Mouse (Mus musculus): ENCODE results near the gene Crcp. TPM values are rescaled to one million over a fixed set of nuclear protein-coding genes. Genes with fewer than 3 reads are reported as not detected.

Gene Crcp
- total RNA-seq (2015) (39.3 and 40.3 TPM in 2 replicates), total RNA-seq (2017) (36.6 and 62.7 TPM in 2 replicates)

- peak; percentile 85 for ATAC-seq (replicated peaks; ENCODE audit: poor library complexity)
Observed at GRCm38 (mm10) chr5:130029142-130029897, at the start of gene Crcp, which contains the start of gene Asl. TSS of gene Crcp (plus strand) at chr5:130029290. TSS of gene Asl (minus strand) at chr5:130029247.

- peak; percentile 30; the same call in 1 of the 2 replicates for ATAC-seq (replicated peaks; ENCODE audit: poor library complexity)
Observed at GRCm38 (mm10) chr5:129980216-129980615, 48.9 kb upstream of the Crcp start.

GRCm38 (mm10) chr5:129989376-129989775 lies 39.7 kb upstream of the Crcp start:
- ATAC-seq (replicated peaks; ENCODE audit: poor library complexity), result no peak

GRCm38 (mm10) chr5:129991898-129992297 lies 37.2 kb upstream of the Crcp start:
- ATAC-seq (replicated peaks; ENCODE audit: poor library complexity), result peak; percentile 94

GRCm38 (mm10) chr5:129993374-129993773 lies 35.7 kb upstream of the Crcp start:
- ATAC-seq (replicated peaks; ENCODE audit: poor library complexity), result no peak

- ATAC-seq (replicated peaks; ENCODE audit: poor library complexity), result no peak
Observed at GRCm38 (mm10) chr5:129994989-129995388, 34.1 kb upstream of the Crcp start.

GRCm38 (mm10) chr5:129997700-129998099 lies 31.4 kb upstream of the Crcp start:
- no peak for ATAC-seq (replicated peaks; ENCODE audit: poor library complexity)

- peak; percentile 41 for ATAC-seq (replicated peaks; ENCODE audit: poor library complexity)
Observed at GRCm38 (mm10) chr5:129999097-129999496, 30.0 kb upstream of the Crcp start.

GRCm38 (mm10) chr5:130000735-130001134 lies 28.4 kb upstream of the Crcp start:
- ATAC-seq (replicated peaks; ENCODE audit: poor library complexity), result peak; percentile 21

GRCm38 (mm10) chr5:130001356-130001987 lies 27.6 kb upstream of the Crcp start:
- peak; percentile 30 for ATAC-seq (replicated peaks; ENCODE audit: poor library complexity)

GRCm38 (mm10) chr5:130002301-130003146 lies 26.6 kb upstream of the Crcp start, which contains the start of gene Gusb:
TSS of gene Gusb (minus strand) at chr5:130003049.
- ATAC-seq (replicated peaks; ENCODE audit: poor library complexity), result peak; percentile 71

GRCm38 (mm10) chr5:130003229-130003628 lies 25.9 kb upstream of the Crcp start:
- no peak for ATAC-seq (replicated peaks; ENCODE audit: poor library complexity)

GRCm38 (mm10) chr5:130007344-130007743 lies 21.7 kb upstream of the Crcp start:
- ATAC-seq (replicated peaks; ENCODE audit: poor library complexity), result no peak; the same call in 1 of the 2 replicates

- ATAC-seq (replicated peaks; ENCODE audit: poor library complexity), result no peak
Observed at GRCm38 (mm10) chr5:130008034-130008590, 21.0 kb upstream of the Crcp start.

- no peak for ATAC-seq (replicated peaks; ENCODE audit: poor library complexity)
Observed at GRCm38 (mm10) chr5:130009784-130010183, 19.3 kb upstream of the Crcp start.

GRCm38 (mm10) chr5:130010961-130011360 lies 18.1 kb upstream of the Crcp start:
- ATAC-seq (replicated peaks; ENCODE audit: poor library complexity), result peak; percentile 55; the same call in 1 of the 2 replicates

- ATAC-seq (replicated peaks; ENCODE audit: poor library complexity), result no peak
Observed at GRCm38 (mm10) chr5:130015104-130015503, 14.0 kb upstream of the Crcp start.

GRCm38 (mm10) chr5:130019461-130019860 lies 9.6 kb upstream of the Crcp start:
- no peak for ATAC-seq (replicated peaks; ENCODE audit: poor library complexity)

GRCm38 (mm10) chr5:130021361-130021966 lies 7.6 kb upstream of the Crcp start:
- ATAC-seq (replicated peaks; ENCODE audit: poor library complexity), result no peak

- no peak for ATAC-seq (replicated peaks; ENCODE audit: poor library complexity)
Observed at GRCm38 (mm10) chr5:130022366-130022765, 6.7 kb upstream of the Crcp start.
